ENCODE assay signal across 8 mouse cellular contexts in the genomic region with DNA sequence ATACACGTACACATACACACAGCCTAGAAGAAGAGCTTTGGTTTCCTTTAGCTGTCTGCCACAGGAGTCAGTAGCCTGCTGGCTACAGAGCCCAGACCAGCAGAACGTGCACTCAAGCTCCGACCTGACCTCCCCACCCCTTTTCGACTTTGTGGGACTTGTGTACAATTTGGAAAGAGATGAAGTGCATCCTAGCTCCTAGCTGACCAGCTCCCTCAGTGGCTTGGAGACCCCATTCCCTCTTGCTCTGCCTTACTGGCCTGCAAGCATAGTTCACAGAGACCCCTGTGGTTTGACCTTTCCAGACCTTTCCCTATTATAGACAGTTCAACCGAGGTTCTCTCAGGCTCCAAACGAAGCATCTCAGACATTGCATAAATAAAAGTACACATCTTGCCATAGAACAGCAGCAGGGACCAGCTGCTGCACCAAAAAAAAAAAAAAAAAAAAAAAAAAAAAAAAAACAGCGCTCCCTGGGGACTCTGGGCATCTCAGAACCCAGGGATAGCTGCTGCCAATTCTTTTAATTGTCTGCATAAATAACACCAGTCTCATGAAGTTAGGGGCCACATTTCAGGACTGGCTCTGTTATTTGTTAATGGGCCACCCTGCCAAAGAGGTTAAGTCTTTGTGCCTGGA.
DNase-seq lines count a peak whose midpoint lies in the region; ATAC-seq and TF ChIP-seq lines count a peak whose summit lies in the region.

No protein-coding gene starts in this region.

- peak overlapping the region; percentile 65 for H3K4me2 ChIP-seq in heart, embryonic 14.5 days (ENCODE audit: low read length)
- H3K4me2 ChIP-seq in liver, embryonic 13.5 days = peak overlapping the region; percentile 66
- peak overlapping the region; percentile 51 for H3K4me2 ChIP-seq in stomach, embryonic 14.5 days (replicated peaks; ENCODE audit: low read depth, low read length)

- TF ChIP-seq CTCF in lung, adult 2 months (IDR thresholded peaks at IDR 0.05; ENCODE audit: insufficient read depth, low read length) = no peak

- peak overlapping the region; percentile 63 for H3K9ac ChIP-seq in heart, embryonic 14.5 days (ENCODE audit: low read length)
- H3K9ac ChIP-seq in liver, embryonic 13.5 days = 0 out of 2 replicates have a peak overlapping the region, but pooled peaks have one; percentile 52
- H3K9ac ChIP-seq in stomach, embryonic 14.5 days (replicated peaks; ENCODE audit: low read depth, low read length) = no peak overlapping the region

- no peak for TF ChIP-seq POLR2A in lung, adult 2 months (IDR thresholded peaks at IDR 0.05; ENCODE audit: borderline replicate concordance, extremely low read depth, low read depth, low read length)

- peaks cover 4% of the 10 kb centered on the region for H3K4me1 ChIP-seq in lung, adult 2 months (ENCODE audit: control insufficient read depth, insufficient read depth, low read length)
- peaks cover 12 to 17% of the 10 kb centered on the region in 2 experiments; a peak in 3 of 4 replicates for H3K4me1 ChIP-seq in heart, embryonic 14.5 days (ENCODE audit: control insufficient read depth in 2 of 2, insufficient read depth in 2 of 2, low read length in 2 of 2)
- peaks cover 13% of the 10 kb centered on the region for H3K4me1 ChIP-seq in liver, embryonic 13.5 days (replicated peaks)
- peaks cover 6% of the 10 kb centered on the region; the same call in 1 of the 2 replicates for H3K4me1 ChIP-seq in stomach, embryonic 14.5 days (ENCODE audit: control insufficient read depth, insufficient read depth, low read length)

- ATAC-seq in heart, embryonic 14.5 days (ENCODE audit: insufficient number of reproducible peaks, insufficient read depth, low FRiP score, low read depth) = no peak
- peak; percentile 24; the same call in 1 of the 2 replicates for ATAC-seq in liver, embryonic 13.5 days (ENCODE audit: low read depth)
- peak; percentile 9; the same call in 1 of the 2 replicates for ATAC-seq in stomach, embryonic 14.5 days (ENCODE audit: insufficient number of reproducible peaks, insufficient read depth, low FRiP score, low read depth)

- no peaks in the 10 kb centered on the region for H3K27me3 ChIP-seq in heart, embryonic 14.5 days (ENCODE audit: control insufficient read depth, insufficient read depth, low read length)
- peaks cover 72% of the 10 kb centered on the region for H3K27me3 ChIP-seq in liver, embryonic 13.5 days
- H3K27me3 ChIP-seq in stomach, embryonic 14.5 days (ENCODE audit: control insufficient read depth, insufficient read depth, low read length) = no peaks in the 10 kb centered on the region

- H3K36me3 ChIP-seq in heart, embryonic 14.5 days (ENCODE audit: control insufficient read depth, insufficient read depth, low read length) = no peaks in the 10 kb centered on the region
- no peaks in the 10 kb centered on the region for H3K36me3 ChIP-seq in liver, embryonic 13.5 days
- no peaks in the 10 kb centered on the region for H3K36me3 ChIP-seq in stomach, embryonic 14.5 days (ENCODE audit: control insufficient read depth, insufficient read depth, low read length)

- H3K4me3 ChIP-seq in lung, adult 2 months (replicated peaks; ENCODE audit: extremely low read depth, low read depth, low read length) = no peak overlapping the region
- peak overlapping the region; percentile 45 to 61 for H3K4me3 ChIP-seq in heart, embryonic 14.5 days (ENCODE audit: control insufficient read depth in 1 of 2, insufficient read depth in 1 of 2, low read depth in 1 of 2, low read length in 2 of 2)
- peak overlapping the region; percentile 47 for H3K4me3 ChIP-seq in liver, embryonic 13.5 days (replicated peaks)
- peak overlapping the region; percentile 23 for H3K4me3 ChIP-seq in stomach, embryonic 14.5 days (ENCODE audit: low read depth, low read length)

- WGBS in lung, adult 2 months = 46% methylated on average over 7 of the region's 7 CpGs
- WGBS in heart, embryonic 14.5 days = 61% methylated on average over 7 of the region's 7 CpGs
- WGBS in liver, embryonic 13.5 days (ENCODE audit: insufficient replicate concordance) = 45% methylated on average over 7 of the region's 7 CpGs
- 24% methylated on average over 7 of the region's 7 CpGs for WGBS in stomach, embryonic 14.5 days

- peak; percentile 17 for DNase-seq in lung, adult 2 months
- no peak for DNase-seq in lung, adult 18-20 months
- no peak for DNase-seq in liver, embryonic 13.5 days
- DNase-seq in frontal cortex, postnatal 25 days (ENCODE audit: low spot score in 2 of 2) = no peak
- no peak for DNase-seq in left cerebral cortex, adult 8-10 months (ENCODE audit: low spot score in 2 of 2)
- DNase-seq in thymus, postnatal 25 days = no peak

- peak overlapping the region in 1 of 2 experiments; percentile 41; a peak in 1 of 4 replicates for H3K27ac ChIP-seq in heart, embryonic 14.5 days (replicated peaks in 1 of 2; ENCODE audit: control insufficient read depth in 1 of 2, insufficient read depth in 1 of 2, low read depth in 2 of 2, low read length in 2 of 2)
- no peak overlapping the region for H3K27ac ChIP-seq in liver, embryonic 13.5 days
- H3K27ac ChIP-seq in stomach, embryonic 14.5 days (ENCODE audit: low read length) = peak overlapping the region; percentile 66

- H3K9me3 ChIP-seq in heart, embryonic 14.5 days (ENCODE audit: control insufficient read depth, low read length) = no peaks in the 10 kb centered on the region
- no peaks in the 10 kb centered on the region for H3K9me3 ChIP-seq in liver, embryonic 13.5 days (replicated peaks)
- no peaks in the 10 kb centered on the region for H3K9me3 ChIP-seq in stomach, embryonic 14.5 days (ENCODE audit: control insufficient read depth, low read depth, low read length)
